Mouse (Mus musculus): ENCODE measurements around the gene Gm45021. TPM values are rescaled to one million over a fixed set of nuclear protein-coding genes. Genes with fewer than 3 reads are reported as not detected.

Gm45021 gene
- polyA plus RNA-seq, 2 experiments, result 0.78 to 0.94 TPM

DNA sequence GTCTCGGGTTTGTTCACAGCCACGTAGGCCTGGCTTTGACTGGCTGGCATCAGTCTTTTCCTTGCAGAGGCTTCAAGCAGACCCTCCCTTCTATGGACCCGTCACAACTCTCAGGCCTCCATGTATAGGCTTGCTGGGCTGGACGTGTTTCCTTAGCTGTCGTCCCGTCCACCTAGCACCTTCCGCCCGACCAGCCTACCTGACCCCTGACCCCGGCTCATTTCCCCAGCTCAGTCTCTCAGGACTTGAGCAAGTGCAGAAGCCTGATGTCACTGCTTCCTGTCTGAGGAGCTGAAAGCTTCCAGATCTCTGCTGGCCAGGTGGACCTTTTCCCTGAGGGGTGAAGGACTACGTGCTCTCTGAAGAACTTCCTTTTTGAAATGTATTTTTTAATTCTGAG lies 16.1 kb upstream of the Gm45021 start:
- H3K4me2 ChIP-seq (replicated peaks; ENCODE audit: low read depth, low read length, severe bottlenecking), result no peak overlapping the region
- peaks cover 8% of the 10 kb centered on the region for H3K4me1 ChIP-seq (ENCODE audit: control insufficient read depth, insufficient read depth, low read length)
- H3K9ac ChIP-seq (ENCODE audit: low read depth, low read length, severe bottlenecking), result no peak overlapping the region
- no peaks in the 10 kb centered on the region for H3K27me3 ChIP-seq (ENCODE audit: control insufficient read depth, insufficient read depth, low read length)
- H3K9me3 ChIP-seq (ENCODE audit: control insufficient read depth, low read length), result no peaks in the 10 kb centered on the region
- H3K27ac ChIP-seq (replicated peaks; ENCODE audit: low read depth, low read length), result no peak overlapping the region
- ATAC-seq (ENCODE audit: low FRiP score, low read depth), result no peak
- H3K36me3 ChIP-seq (ENCODE audit: control insufficient read depth, insufficient read depth, low read length), result 0 out of 2 replicates have a peak, but pooled peaks cover 2% of the 10 kb centered on the region
- no peak overlapping the region for H3K4me3 ChIP-seq (replicated peaks; ENCODE audit: low read length)
- TF ChIP-seq POLR2A (IDR thresholded peaks at IDR 0.05; ENCODE audit: borderline replicate concordance, extremely low read depth, insufficient read depth, insufficient read length), result no peak
- WGBS, result 28% methylated on average over 10 of the region's 10 CpGs
- no peak for DNase-seq (ENCODE audit: low spot score)

DNA sequence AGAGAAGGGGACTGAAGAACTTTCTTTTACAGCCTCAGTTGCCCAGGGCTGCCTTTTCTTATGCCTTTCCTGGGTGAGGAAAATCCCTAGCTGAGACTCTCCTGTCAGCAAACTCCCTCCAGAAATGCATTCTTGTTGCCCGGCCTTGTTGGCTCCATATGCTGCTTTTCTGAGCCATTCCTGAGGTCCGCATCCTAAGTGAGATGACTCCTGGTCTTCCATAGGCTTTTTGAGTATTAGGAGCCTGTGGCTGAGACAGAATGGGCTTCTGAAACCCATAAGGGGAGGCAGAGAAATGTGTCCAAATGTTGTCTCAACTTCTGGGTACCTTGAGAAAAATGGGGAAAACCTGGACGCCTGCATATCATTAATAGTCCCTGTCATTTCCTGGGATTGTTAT lies 15.4 kb upstream of the Gm45021 start:
- H3K27me3 ChIP-seq (ENCODE audit: control insufficient read depth, insufficient read depth, low read length), result no peaks in the 10 kb centered on the region
- ATAC-seq (ENCODE audit: low FRiP score, low read depth) (no peak), DNase-seq (ENCODE audit: low spot score) (no peak)
- H3K4me2 ChIP-seq (replicated peaks; ENCODE audit: low read depth, low read length, severe bottlenecking), result no peak overlapping the region
- no peak for TF ChIP-seq POLR2A (IDR thresholded peaks at IDR 0.05; ENCODE audit: borderline replicate concordance, extremely low read depth, insufficient read depth, insufficient read length)
- H3K9me3 ChIP-seq (ENCODE audit: control insufficient read depth, low read length), result no peaks in the 10 kb centered on the region
- H3K27ac ChIP-seq (replicated peaks; ENCODE audit: low read depth, low read length), result no peak overlapping the region
- no peak overlapping the region for H3K9ac ChIP-seq (ENCODE audit: low read depth, low read length, severe bottlenecking)
- peaks cover 3% of the 10 kb centered on the region for H3K4me1 ChIP-seq (ENCODE audit: control insufficient read depth, insufficient read depth, low read length)
- 55% methylated on average over 3 of the region's 3 CpGs for WGBS
- H3K36me3 ChIP-seq (ENCODE audit: control insufficient read depth, insufficient read depth, low read length), result no peaks in the 10 kb centered on the region
- no peak overlapping the region for H3K4me3 ChIP-seq (replicated peaks; ENCODE audit: low read length)

DNA sequence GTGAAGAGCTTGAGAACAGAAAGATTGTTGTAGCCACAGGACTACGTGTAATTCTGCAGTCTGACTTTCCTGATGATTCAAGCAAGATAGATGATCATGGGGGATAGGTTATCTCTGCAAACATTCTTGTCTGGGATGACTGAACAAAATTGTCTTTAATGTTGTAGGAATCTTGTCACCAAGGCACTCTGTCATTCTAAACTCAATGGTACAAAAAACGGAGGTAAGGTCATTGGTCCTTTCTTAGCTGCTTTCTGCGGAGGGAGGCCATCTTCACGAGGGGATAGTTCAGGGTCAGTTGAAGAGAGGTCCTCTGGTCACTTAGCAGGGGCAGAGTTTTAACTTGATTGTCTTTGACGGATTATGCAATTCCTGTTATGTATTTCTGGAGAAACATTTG lies 10.7 kb upstream of the Gm45021 start:
- DNase-seq (ENCODE audit: low spot score) (no peak), ATAC-seq (ENCODE audit: low FRiP score, low read depth) (no peak)
- H3K9me3 ChIP-seq (ENCODE audit: control insufficient read depth, low read length), result no peaks in the 10 kb centered on the region
- no peak for TF ChIP-seq POLR2A (IDR thresholded peaks at IDR 0.05; ENCODE audit: borderline replicate concordance, extremely low read depth, insufficient read depth, insufficient read length)
- no peak overlapping the region for H3K9ac ChIP-seq (ENCODE audit: low read depth, low read length, severe bottlenecking)
- WGBS, result 50% methylated on average over 5 of the region's 5 CpGs
- H3K4me2 ChIP-seq (replicated peaks; ENCODE audit: low read depth, low read length, severe bottlenecking), result no peak overlapping the region
- no peak overlapping the region for H3K4me3 ChIP-seq (replicated peaks; ENCODE audit: low read length)
- H3K36me3 ChIP-seq (ENCODE audit: control insufficient read depth, insufficient read depth, low read length), result no peaks in the 10 kb centered on the region
- no peak overlapping the region for H3K27ac ChIP-seq (replicated peaks; ENCODE audit: low read depth, low read length)
- no peaks in the 10 kb centered on the region for H3K4me1 ChIP-seq (ENCODE audit: control insufficient read depth, insufficient read depth, low read length)
- H3K27me3 ChIP-seq (ENCODE audit: control insufficient read depth, insufficient read depth, low read length), result no peaks in the 10 kb centered on the region

DNA sequence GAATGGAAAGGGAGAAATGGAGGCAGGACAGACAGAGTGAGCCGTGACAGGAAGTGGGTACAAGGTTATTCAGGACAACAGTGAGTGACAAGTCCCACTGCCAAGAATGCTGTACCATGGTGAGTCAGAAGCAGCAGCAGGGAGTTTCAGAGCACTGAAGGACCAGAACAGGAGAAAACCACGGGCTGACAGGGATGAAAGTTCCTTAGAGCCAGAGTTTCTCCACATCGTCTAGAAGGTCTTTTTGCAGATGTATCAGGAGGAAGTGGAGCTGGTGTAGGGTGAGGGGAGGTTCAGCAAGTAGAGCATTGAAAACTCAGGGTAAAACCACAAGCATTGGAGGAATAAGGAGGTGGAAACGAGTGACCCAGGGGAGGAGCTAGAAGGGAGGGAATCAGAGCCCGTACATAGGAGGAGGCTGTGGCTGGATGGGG lies 10.2 kb upstream of the Gm45021 start:
- no peak for DNase-seq (ENCODE audit: low spot score)
- Histone ChIP-seq H3K36me3 (ENCODE audit: control insufficient read depth, insufficient read depth, low read length) (no peaks in the 10 kb centered on the region), H3K27ac (replicated peaks; ENCODE audit: low read depth, low read length) (no peak overlapping the region), H3K27me3 (ENCODE audit: control insufficient read depth, insufficient read depth, low read length) (no peaks in the 10 kb centered on the region), H3K4me1 (ENCODE audit: control insufficient read depth, insufficient read depth, low read length) (no peaks in the 10 kb centered on the region), H3K4me3 (replicated peaks; ENCODE audit: low read length) (no peak overlapping the region), H3K9me3 (ENCODE audit: control insufficient read depth, low read length) (no peaks in the 10 kb centered on the region), H3K9ac (ENCODE audit: low read depth, low read length, severe bottlenecking) (peak overlapping the region; percentile 28; the same call in 1 of the 2 replicates), H3K4me2 (replicated peaks; ENCODE audit: low read depth, low read length, severe bottlenecking) (no peak overlapping the region)
- ATAC-seq (ENCODE audit: low FRiP score, low read depth), result no peak
- 29% methylated on average over 5 of the region's 5 CpGs for whole genome bisulfite sequencing
- TF ChIP-seq POLR2A (IDR thresholded peaks at IDR 0.05; ENCODE audit: borderline replicate concordance, extremely low read depth, insufficient read depth, insufficient read length), result no peak

DNA sequence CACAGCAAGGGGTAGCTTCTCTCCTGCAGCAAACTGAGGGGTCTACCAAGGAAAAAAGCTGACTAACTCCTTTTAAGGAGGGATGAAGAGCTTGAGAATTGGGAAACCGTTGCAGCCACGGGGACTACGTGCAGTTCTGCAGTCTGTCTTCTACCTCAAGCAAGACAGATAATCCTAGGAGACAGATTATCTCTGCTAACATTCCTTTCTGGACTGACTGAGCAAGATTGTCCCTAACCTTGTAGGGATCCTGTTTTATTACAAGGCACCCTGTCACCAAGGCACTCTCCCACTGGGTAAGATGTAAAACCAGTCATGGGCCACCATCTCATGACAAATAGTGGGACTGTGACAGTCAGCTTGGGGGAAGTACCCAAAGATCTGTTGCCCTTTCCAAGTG lies 8.2 kb upstream of the Gm45021 start:
- ATAC-seq (ENCODE audit: low FRiP score, low read depth) (no peak), DNase-seq (ENCODE audit: low spot score) (no peak)
- TF ChIP-seq POLR2A (IDR thresholded peaks at IDR 0.05; ENCODE audit: borderline replicate concordance, extremely low read depth, insufficient read depth, insufficient read length), result no peak
- no peaks in the 10 kb centered on the region for H3K9me3 ChIP-seq (ENCODE audit: control insufficient read depth, low read length)
- H3K36me3 ChIP-seq (ENCODE audit: control insufficient read depth, insufficient read depth, low read length), result no peaks in the 10 kb centered on the region
- H3K27ac ChIP-seq (replicated peaks; ENCODE audit: low read depth, low read length), result no peak overlapping the region
- no peak overlapping the region for H3K4me3 ChIP-seq (replicated peaks; ENCODE audit: low read length)
- H3K4me2 ChIP-seq (replicated peaks; ENCODE audit: low read depth, low read length, severe bottlenecking), result no peak overlapping the region
- 51% methylated on average over 3 of the region's 3 CpGs for WGBS
- H3K4me1 ChIP-seq (ENCODE audit: control insufficient read depth, insufficient read depth, low read length), result no peaks in the 10 kb centered on the region
- no peaks in the 10 kb centered on the region for H3K27me3 ChIP-seq (ENCODE audit: control insufficient read depth, insufficient read depth, low read length)
- H3K9ac ChIP-seq (ENCODE audit: low read depth, low read length, severe bottlenecking), result no peak overlapping the region

DNA sequence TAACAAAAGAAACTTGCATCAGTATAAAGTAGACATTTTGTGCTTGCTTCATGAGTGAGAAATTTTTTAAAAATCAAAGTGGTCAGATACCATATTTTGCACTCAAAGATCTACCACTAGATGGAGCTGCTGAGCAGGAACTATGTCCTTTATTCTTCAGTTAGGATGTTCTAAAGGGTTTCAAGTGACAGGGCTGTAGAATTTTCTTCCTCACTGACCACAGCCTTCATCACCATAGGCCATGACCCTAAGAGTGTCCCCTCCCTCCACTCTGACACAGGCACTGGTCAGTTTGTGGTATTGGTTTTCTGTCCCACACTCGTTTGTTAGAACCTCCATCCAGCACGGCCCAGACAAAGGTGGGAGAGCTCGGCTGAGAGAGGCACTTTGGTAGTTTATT lies 7.4 kb upstream of the Gm45021 start:
- no peak for ATAC-seq (ENCODE audit: low FRiP score, low read depth)
- H3K9ac ChIP-seq (ENCODE audit: low read depth, low read length, severe bottlenecking), result no peak overlapping the region
- no peaks in the 10 kb centered on the region for H3K27me3 ChIP-seq (ENCODE audit: control insufficient read depth, insufficient read depth, low read length)
- WGBS, result 77% methylated on average over 3 of the region's 3 CpGs
- DNase-seq (ENCODE audit: low spot score), result peak; percentile 74
- no peak overlapping the region for H3K4me2 ChIP-seq (replicated peaks; ENCODE audit: low read depth, low read length, severe bottlenecking)
- TF ChIP-seq POLR2A (IDR thresholded peaks at IDR 0.05; ENCODE audit: borderline replicate concordance, extremely low read depth, insufficient read depth, insufficient read length), result no peak
- no peak overlapping the region for H3K4me3 ChIP-seq (replicated peaks; ENCODE audit: low read length)
- no peaks in the 10 kb centered on the region for H3K36me3 ChIP-seq (ENCODE audit: control insufficient read depth, insufficient read depth, low read length)
- H3K27ac ChIP-seq (replicated peaks; ENCODE audit: low read depth, low read length), result no peak overlapping the region
- no peaks in the 10 kb centered on the region for H3K9me3 ChIP-seq (ENCODE audit: control insufficient read depth, low read length)
- no peaks in the 10 kb centered on the region for H3K4me1 ChIP-seq (ENCODE audit: control insufficient read depth, insufficient read depth, low read length)

Data from limb, embryonic 14.5 days (tissue).